Mouse (Mus musculus) E14TG2a.4 (cell line): ENCODE data around the gene Adprh.

Experiments used
- CTCF ChIP-seq: conservative IDR thresholded peaks from 2 replicates; pipeline ENCODE4 v1.5.1; 2014; ENCODE audit warnings: low read length
- NANOG ChIP-seq: IDR thresholded peaks from 2 replicates; pipeline ENCODE4 v1.6.1; 2014; ENCODE audit warnings: borderline replicate concordance, low read length, mixed read lengths
- POU5F1 ChIP-seq: IDR thresholded peaks from 2 replicates; pipeline ENCODE4 v1.6.1; 2014; ENCODE audit warnings: low read length, borderline replicate concordance

DNA sequence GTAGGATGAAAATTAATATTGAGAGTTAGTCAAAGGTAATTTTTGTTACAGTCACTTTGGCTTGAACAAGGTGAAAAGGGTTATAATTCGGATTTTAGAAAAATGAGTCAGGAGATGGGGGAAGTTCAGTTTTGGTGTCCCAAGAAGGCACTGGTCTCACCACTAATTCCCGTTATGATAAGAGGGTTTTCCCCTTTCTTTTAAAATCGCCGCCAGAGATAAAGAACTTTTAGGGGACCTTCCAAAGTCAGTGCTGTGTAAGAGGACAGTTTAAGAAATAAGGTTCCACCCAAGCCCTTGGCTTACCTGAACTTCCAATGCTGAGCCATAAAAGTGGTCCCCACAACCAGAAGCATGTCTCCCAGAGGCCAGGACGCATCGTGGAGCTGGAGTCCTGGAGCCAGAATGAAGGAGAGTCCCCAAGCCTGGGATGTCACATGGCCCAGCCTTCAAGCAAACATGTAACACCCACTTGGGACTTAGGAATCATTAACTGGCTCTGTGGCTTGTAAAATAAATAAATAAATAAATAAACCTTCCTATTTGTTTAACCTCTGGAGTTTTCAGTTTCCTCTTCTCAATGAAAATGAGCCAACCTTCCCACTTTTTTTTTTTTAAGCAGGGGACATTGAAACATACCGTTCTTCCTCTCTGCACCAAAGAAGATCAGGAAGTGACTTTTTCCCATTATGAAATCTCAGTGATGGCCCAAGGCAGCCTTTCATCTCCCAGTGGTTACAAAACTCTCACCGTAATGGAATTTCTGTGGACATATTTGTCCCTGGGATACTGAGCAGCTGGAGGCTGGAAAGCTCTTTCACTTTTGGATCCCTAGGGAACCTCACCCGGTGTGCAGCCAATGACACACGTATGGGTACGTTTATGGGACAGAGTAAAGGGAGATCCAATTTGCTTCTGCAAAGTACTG lies 19.7 kb downstream of the Adprh start, which contains the start of gene Pla1a:
- TF ChIP-seq CTCF (no peak), POU5F1 (no peak), NANOG (no peak)
